Mouse (Mus musculus) lung, postnatal 4 days (tissue): ENCODE measurements around the gene Ctc1.
A peak's percentile ranks its signal among the peaks of the same experiment; 100 is the strongest.
"Not testable (repeated sequence)": the region's sequence is repeated elsewhere in the genome, so short reads cannot be mapped to it uniquely, and the experiment has no call there.

Experiments used
- DNase-seq, 2 experiments: peaks; one replicate each; pipeline ENCODE4 v3.0.0; 2021

Gene Ctc1

GRCm38 (mm10) chr11:69015644-69016441 lies at the start of gene Ctc1:
Gene Ctc1, plus strand, starts transcription at chr11:69015911.
- peak; percentile 93 for DNase-seq

- no peak for DNase-seq
Measured at GRCm38 (mm10) chr11:68966554-68966953, 49.2 kb upstream of the Ctc1 start.

GRCm38 (mm10) chr11:68967337-68968282 lies 48.1 kb upstream of the Ctc1 start, which contains the start of gene Slc25a35:
Gene Slc25a35, plus strand, starts transcription at chr11:68968131.
- peak; percentile 94 to 95 for DNase-seq

DNA sequence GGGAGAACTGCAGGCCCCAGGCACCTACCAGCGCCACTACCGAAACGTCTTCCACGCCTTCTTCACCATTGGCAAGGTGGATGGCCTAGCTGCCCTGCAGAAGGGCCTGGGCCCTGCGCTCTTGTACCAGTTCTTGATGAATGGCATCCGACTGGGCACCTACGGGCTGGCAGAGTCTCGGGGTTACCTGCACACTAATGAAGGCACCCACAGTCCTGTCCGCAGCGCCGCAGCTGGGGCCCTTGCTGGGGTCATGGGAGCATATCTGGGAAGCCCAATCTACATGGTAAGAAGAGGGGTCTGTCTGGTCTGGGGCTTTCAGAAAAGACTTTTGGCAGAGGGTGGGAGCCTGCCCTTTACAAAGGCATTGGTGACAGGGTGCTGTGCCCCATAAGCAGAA lies 47.0 kb upstream of the Ctc1 start:
- no peak for DNase-seq

GRCm38 (mm10) chr11:68970232-68970631 lies 45.5 kb upstream of the Ctc1 start:
- DNase-seq, result peak; percentile 43 to 73

- peak; percentile 88 to 89 for DNase-seq
Measured at GRCm38 (mm10) chr11:68973250-68974058, 42.3 kb upstream of the Ctc1 start.

GRCm38 (mm10) chr11:68974059-68974450 lies 41.7 kb upstream of the Ctc1 start:
- DNase-seq, result no peak

- DNase-seq, result no peak
Measured at GRCm38 (mm10) chr11:68975085-68975484, 40.6 kb upstream of the Ctc1 start, which contains the start of gene Rangrf. Gene Rangrf, minus strand, starts transcription at chr11:68975185.

GRCm38 (mm10) chr11:68975601-68976000 lies 40.1 kb upstream of the Ctc1 start:
- no peak for DNase-seq

DNA sequence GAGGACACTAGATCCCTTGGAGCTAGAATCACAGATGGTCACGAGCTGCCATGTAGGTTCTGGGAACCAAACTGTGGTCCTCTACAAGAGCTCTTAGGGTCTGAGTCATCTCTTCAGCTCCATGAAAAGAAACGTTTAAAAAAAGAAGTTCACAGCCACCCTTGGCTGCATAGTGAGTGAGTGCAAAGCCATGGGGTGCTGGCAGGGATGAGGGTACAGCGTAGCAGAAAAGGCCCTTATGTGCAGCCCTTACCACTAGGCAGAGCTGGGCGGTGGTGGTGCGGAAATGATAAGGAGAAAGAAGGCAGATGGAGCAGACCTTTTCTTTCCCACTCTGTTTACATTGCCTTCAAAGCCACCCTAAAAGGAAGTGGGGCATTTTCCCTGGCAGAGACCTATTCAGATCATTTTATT lies 36.4 kb upstream of the Ctc1 start:
- no peak for DNase-seq

GRCm38 (mm10) chr11:68980919-68981318 lies 34.8 kb upstream of the Ctc1 start:
- no peak for DNase-seq

DNA sequence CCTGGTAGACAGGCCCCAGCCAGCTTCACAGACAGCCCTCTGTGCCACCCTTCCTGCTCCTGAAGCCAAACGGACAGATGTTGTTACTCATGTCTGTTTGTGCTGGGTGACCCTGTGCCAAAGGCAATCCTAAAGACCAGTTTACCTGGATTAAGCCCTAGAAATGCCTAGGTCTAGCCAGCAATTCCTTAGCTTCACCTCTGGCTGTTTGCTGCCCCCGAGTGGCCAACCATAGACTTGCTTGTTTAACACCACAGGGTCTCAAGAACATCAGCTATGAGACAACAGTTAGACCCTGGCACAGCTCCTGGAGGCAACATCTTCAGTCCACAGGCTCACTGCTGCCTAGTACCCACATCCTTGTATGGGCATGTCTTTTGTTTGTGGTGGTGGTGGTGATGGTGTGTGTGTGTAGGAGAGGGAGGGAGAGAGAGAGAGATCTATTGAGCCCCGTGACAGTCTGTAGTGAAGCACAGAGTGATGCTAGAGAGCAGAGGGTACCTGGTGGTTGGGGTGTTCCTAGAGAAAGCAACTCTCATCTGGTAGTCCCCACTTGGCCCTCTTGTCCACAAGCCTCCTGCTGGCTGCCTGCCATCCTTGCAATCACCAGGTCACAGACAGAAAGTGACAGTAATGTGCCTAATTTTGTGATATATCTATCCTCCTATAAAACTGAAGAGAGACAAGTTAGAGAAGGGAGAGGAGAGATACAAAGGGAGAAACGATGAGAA lies 32.9 kb upstream of the Ctc1 start:
- peak; percentile 73 to 83 for DNase-seq

GRCm38 (mm10) chr11:68987365-68987882 lies 28.3 kb upstream of the Ctc1 start:
- no peak for DNase-seq

DNA sequence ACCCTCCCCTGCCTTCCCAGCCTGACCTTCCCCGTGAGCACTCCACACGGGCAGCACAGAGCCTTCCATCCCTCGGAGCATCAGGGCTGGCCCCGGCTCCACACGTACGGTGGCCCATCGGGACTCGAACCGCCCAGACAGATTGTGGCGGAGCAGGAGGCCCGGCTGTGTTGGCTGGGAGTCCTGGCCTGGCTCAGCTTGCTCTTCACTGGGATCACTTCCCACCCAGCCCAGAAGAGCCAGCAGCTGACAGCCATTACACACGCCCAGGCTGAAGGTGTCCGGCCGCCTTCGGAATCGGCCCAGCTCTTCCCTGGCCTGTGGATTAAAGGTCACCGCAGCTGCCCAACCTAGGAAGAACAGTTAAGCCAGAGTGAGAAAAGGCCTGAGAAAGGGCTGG lies 27.4 kb upstream of the Ctc1 start:
- peak in 1 of 2 experiments; percentile 57 for DNase-seq

DNA sequence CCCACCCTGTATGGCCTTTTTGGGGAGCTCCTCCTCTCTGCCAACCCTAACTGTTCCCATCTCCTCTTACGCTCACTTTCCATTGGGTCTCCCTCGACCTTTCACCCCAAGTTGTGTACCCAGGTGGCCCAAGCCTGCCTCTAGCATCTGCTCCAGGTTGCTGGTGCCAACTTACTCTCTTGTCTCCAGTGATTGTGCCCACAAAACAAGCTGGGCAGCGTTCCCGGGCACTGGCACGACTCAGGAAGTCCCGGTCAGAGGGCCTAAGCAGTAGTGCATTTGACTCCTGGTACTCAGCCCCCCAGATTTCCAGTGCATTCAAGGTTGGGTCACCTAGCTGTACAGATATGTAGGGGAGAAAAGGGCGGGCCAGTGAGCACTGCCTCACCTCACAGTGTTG lies 22.6 kb upstream of the Ctc1 start:
- no peak for DNase-seq

DNA sequence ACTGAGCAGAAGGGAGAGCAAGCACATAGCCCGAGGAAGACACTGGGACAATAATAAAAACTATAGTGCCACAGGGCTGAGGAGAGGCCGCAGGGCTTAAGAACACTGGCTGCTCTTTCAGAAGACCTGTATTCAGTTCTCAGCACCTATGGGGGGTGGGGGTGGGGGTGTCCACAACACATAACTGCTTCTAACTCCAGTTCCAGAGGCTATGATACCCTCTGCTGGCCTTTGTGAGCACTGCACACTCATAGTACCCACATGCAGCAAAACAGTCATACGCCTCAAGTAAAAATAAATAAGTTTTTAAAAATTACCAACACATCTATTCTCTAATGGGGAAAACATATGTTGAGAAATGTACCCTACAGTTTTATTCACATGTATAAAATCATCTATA lies 21.3 kb upstream of the Ctc1 start:
- no peak for DNase-seq

DNA sequence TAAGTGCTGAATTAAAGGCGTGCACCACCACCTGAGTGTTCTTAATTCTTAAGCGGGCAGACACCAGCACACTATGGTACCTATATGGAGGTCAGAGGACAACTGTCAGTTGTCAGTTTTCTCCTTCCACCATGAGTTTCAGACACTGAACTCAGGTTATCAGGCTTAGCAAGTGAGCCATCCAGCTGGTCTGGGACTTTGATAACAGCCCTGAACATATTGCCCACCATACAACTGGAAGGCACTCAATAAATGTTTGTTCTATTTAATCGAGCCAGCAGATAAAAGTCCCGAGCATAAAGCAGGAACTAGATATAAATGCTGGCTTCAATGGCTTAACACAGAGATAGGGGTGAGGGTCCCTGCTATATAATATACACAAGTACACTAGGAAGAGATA lies 18.6 kb upstream of the Ctc1 start:
- no peak for DNase-seq

GRCm38 (mm10) chr11:69002782-69003181 lies 12.9 kb upstream of the Ctc1 start:
- DNase-seq, result not testable (repeated sequence)

DNA sequence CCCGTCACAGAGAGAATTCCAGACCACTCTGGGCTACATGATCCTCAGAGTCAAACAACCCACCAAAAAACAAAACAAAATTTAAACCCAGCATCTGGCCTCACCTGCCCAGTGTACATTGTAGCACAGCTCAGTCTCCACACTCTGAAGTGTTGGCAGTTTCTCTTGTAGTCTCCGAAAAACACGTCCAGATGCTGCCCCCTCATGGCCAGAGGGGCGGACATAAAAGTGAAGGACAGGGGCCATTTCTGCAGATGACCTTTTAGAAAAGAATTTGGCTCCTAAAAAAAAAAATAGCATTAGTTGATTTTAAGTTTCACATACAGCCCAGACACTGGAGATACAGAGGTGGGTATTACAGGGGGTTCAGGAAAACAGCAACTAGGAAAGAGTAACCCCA lies 12.1 kb upstream of the Ctc1 start:
- DNase-seq, result peak in 1 of 2 experiments; percentile 23

- no peak for DNase-seq
Measured at GRCm38 (mm10) chr11:69005193-69005592, 10.5 kb upstream of the Ctc1 start.

DNA sequence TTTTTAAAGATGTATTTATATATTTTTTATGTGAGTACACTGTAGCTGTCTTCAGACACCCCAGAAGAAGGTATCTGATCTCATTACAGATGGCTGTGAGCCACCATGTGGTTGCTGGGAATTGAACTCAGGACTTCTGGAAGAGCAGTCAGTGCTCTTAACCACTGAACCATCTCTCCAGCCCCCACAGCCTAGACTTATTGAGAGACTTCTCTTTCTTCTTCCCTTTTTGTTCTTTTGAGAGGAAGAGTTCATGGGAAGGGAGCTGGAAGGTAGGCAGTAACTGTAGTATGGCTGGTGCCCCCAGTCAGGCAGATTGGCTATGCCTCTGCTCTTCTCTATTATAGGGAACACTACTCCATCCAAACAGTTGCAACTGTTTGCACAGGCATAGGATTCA lies 9.1 kb upstream of the Ctc1 start:
- DNase-seq, result not testable (repeated sequence)
